Mouse (Mus musculus) bone marrow, adult 2 months (tissue): Measurements from ENCODE around the gene Slc22a6.
A peak's percentile ranks its signal among the peaks of the same experiment; 100 is the strongest.

Experiments
- CTCF ChIP-seq: fragments of 200-500 bp; IDR thresholded peaks from 2 replicates; pipeline ENCODE4 v1.5.1; 2011; ENCODE audit warnings: low read length, control low read depth; ENCODE audit not compliant: control insufficient read depth, insufficient read depth
- POLR2A ChIP-seq: fragments of 200-500 bp; IDR thresholded peaks from 2 replicates; pipeline ENCODE4 v1.6.1; 2011; ENCODE audit warnings: low read depth, mild to moderate bottlenecking, control low read depth, low read length, borderline replicate concordance; ENCODE audit not compliant: control insufficient read depth

- TF ChIP-seq CTCF (peak; percentile 94), POLR2A (no peak)
Measured at GRCm38 (mm10) chr19:8578293-8578969, 39.4 kb upstream of the Slc22a6 start.
